Mouse (Mus musculus) MEL (cell line): ENCODE measurements around the gene Gm49721. TPM values are rescaled to one million over a fixed set of nuclear protein-coding genes. Genes with fewer than 3 reads are reported as not detected.
A peak's percentile ranks its signal among the peaks of the same experiment; 100 is the strongest.
"Not testable (repeated sequence)": the region's sequence is repeated elsewhere in the genome, so short reads cannot be mapped to it uniquely, and the experiment has no call there.

Experiments used
- DNase-seq: peaks from one replicate; pipeline ENCODE4 v3.0.0; 2011; ENCODE audit warnings: low read depth, low spot score
- H3K27ac ChIP-seq: 2 replicates; pipeline ENCODE4 v1.5.1; 2012; ENCODE audit warnings: low read depth, mild to moderate bottlenecking, control low read depth, low read length, moderate library complexity; ENCODE audit not compliant: control insufficient read depth
- H3K27me3 ChIP-seq, 2 experiments: fragments of 150-350 bp in 1 of 2; sonication (generic) in 1 of 2; 2 replicates each; pipeline ENCODE4 v1.6.1; 2012; ENCODE audit warnings: low read length in 2 of 2, mild to moderate bottlenecking in 2 of 2, improper control_type of control experiment in 1 of 2, moderate library complexity in 1 of 2; ENCODE audit not compliant: insufficient read depth in 2 of 2, control insufficient read depth in 1 of 2
- H3K36me3 ChIP-seq, 2 experiments: 2 replicates each; pipeline ENCODE4 v1.6.1; 2012 to 2014; ENCODE audit warnings: low read length in 2 of 2, improper control_type of control experiment in 1 of 2, inconsistent platforms in 1 of 2, mild to moderate bottlenecking in 1 of 2; ENCODE audit not compliant: insufficient read depth in 2 of 2, control insufficient read depth in 1 of 2
- H3K4me1 ChIP-seq, 2 experiments: fragments of 150-350 bp in 1 of 2; sonication (generic) in 1 of 2; 2 replicates each; pipeline ENCODE4 v1.6.1; 2012; ENCODE audit warnings: low read length in 2 of 2, improper control_type of control experiment in 1 of 2, mild to moderate bottlenecking in 1 of 2; ENCODE audit not compliant: insufficient read depth in 2 of 2, control insufficient read depth in 1 of 2
- H3K4me3 ChIP-seq, 2 experiments: fragments of 150-350 bp in 1 of 2; sonication (generic) in 1 of 2; 2 replicates each; pipeline ENCODE4 v1.5.1; 2012; ENCODE audit warnings: low read depth in 2 of 2, low read length in 2 of 2, mild to moderate bottlenecking in 2 of 2, moderate library complexity in 2 of 2, control low read depth in 1 of 2, improper control_type of control experiment in 1 of 2; ENCODE audit not compliant: control insufficient read depth in 1 of 2, insufficient read depth in 1 of 2
- H3K79me2 ChIP-seq: 2 replicates; pipeline ENCODE4 v1.6.1; 2012; ENCODE audit warnings: mild to moderate bottlenecking, low read length, moderate library complexity; ENCODE audit not compliant: control insufficient read depth, poor library complexity, insufficient read depth
- H3K9ac ChIP-seq: 2 replicates; pipeline ENCODE4 v1.6.1; 2012; ENCODE audit warnings: low read depth, mild to moderate bottlenecking, control low read depth, low read length, moderate library complexity; ENCODE audit not compliant: control insufficient read depth, poor library complexity, severe bottlenecking
- H3K9me3 ChIP-seq: fragments of 150-350 bp; sonication (generic); replicated peaks from 2 replicates; pipeline ENCODE4 v1.6.1; 2012; ENCODE audit warnings: mild to moderate bottlenecking, low read length, improper control_type of control experiment, moderate library complexity; ENCODE audit not compliant: insufficient read depth
- CTCF ChIP-seq, 3 experiments: IDR thresholded peaks in 2 of 3; conservative IDR thresholded peaks in 1 of 3; 2 replicates each; pipeline ENCODE4 v1.5.1; 2011 to 2012; ENCODE audit warnings: low read length in 3 of 3, low read depth in 2 of 3, mild to moderate bottlenecking in 2 of 3, improper control_type of control experiment in 1 of 3, inconsistent platforms in 1 of 3, mixed read lengths in 1 of 3, moderate library complexity in 1 of 3; ENCODE audit not compliant: control insufficient read depth in 1 of 3, insufficient read depth in 1 of 3, poor library complexity in 1 of 3, severe bottlenecking in 1 of 3
- RAD21 ChIP-seq: IDR thresholded peaks from 2 replicates; pipeline ENCODE4 v1.6.1; 2011; ENCODE audit warnings: mild to moderate bottlenecking, low read depth, low read length, improper control_type of control experiment
- SMC3 ChIP-seq: IDR thresholded peaks from 2 replicates; pipeline ENCODE4 v1.6.1; 2011; ENCODE audit warnings: low read depth, low read length, improper control_type of control experiment
- polyA plus RNA-seq, 2 experiments: library from polyadenylated mRNA; stranded (reverse) in 1 of 2; unstranded in 1 of 2; fragments of >175 nt in 1 of 2; fragments of >200 nt in 1 of 2; gene quantifications; 2 replicates each; pipeline versions ENCODE4 v1.2.1 to v1.2.4; 2012; ENCODE audit warnings: low replicate concordance in 2 of 2, low read depth in 1 of 2; ENCODE audit not compliant: insufficient read length in 2 of 2, insufficient read depth in 1 of 2, missing spikeins in 1 of 2
- total RNA-seq: library from RNA; depleted of rRNA; stranded (reverse); fragments of 300-350 nt; gene quantifications from 2 replicates; pipeline ENCODE4 v1.2.3, GENCODE M21; 2012

Gm49721 gene
- total and polyA plus RNA-seq, 3 experiments = not detected

DNA sequence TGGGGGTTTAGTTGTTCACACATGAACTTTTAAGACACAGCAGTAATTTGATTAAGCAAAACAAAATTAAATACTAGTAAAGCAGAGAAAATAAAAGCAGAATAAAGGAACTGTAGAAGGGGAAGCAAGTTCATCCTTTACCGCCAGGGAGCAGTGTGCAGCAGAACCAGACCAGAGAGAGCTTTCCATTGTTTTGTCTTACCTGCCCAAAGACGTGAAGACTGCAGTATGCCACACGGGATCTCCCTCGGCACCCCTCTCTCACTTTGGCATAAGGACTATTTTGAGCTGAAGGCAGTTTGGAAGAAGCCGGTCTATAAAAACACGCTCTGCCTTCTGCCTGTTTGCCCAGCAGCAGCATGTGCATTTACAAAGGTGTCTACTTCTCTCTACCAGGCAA, 13.3 kb upstream of the Gm49721 start:
- not testable (repeated sequence) for H3K79me2 ChIP-seq, H3K27me3 ChIP-seq, H3K4me1 ChIP-seq, H3K27ac ChIP-seq, H3K9ac ChIP-seq, H3K4me3 ChIP-seq, H3K9me3 ChIP-seq, H3K36me3 ChIP-seq
- TF ChIP-seq RAD21 (peak; percentile 10), CTCF (IDR thresholded peaks at IDR 0.05 in 2 of 3, conservative IDR thresholded peaks at IDR 0.05 in 1 of 3; ENCODE audit: control insufficient read depth in 1 of 3, insufficient read depth in 1 of 3, low read depth in 2 of 3, low read length in 3 of 3, poor library complexity in 1 of 3, severe bottlenecking in 1 of 3) (peak; percentile 26 to 38 (median 29); a peak in 4 of 6 replicates), SMC3 (peak; percentile 40)
- DNase-seq = peak; percentile 44

DNA sequence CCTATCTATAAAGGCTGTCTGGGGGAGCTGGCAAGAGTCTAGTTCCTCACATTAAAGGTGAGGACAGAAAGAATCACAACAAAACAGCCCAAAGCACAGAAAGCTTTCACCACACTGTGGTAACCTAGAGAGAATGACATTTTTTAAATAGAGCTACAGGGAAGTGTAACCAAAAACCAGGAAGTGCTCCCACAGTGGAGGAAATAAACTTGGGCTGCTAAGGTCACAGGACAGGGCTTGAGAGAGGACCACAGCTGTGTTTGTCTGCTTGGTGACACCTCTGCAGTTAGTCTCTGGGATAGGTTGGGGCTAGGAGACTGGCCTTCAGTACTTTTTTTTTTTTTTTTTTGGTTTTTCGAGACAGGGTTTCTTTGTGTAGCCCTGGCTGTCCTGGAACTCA, 11.0 kb upstream of the Gm49721 start:
- H3K9ac ChIP-seq, H3K9me3 ChIP-seq, H3K4me3 ChIP-seq, H3K27me3 ChIP-seq, H3K4me1 ChIP-seq, H3K79me2 ChIP-seq, H3K36me3 ChIP-seq, H3K27ac ChIP-seq, DNase-seq: not testable (repeated sequence)

GRCm38 (mm10) chr17:6970334-6970733, 8.4 kb upstream of the Gm49721 start, which contains the start of gene Rnaset2b:
Gene Rnaset2b, plus strand, starts transcription at chr17:6970634.
- not testable (repeated sequence) for H3K9ac ChIP-seq, H3K36me3 ChIP-seq, H3K4me3 ChIP-seq, H3K4me1 ChIP-seq, H3K79me2 ChIP-seq, DNase-seq, H3K27ac ChIP-seq, H3K9me3 ChIP-seq, H3K27me3 ChIP-seq

DNA sequence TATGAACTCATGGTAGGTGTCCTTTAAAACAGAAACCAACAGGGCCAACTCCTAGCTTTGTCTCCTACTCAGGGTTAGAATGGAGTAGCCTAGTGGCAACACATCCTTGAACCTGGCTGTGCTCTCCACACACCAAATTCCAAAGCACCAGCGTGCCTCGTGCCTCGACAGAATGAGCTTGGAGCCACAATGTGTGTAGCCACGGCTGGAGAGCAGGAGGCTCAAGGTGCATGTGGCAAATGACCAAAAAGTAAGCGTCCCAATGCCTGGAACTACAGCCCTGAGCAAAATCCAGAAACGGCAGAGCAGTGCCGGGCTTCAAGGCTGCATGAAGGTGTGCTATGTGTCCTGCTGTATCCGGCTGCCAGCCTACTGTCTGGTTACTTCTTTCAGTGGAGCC, 7.5 kb upstream of the Gm49721 start:
- not testable (repeated sequence) for H3K79me2 ChIP-seq, H3K27me3 ChIP-seq, DNase-seq, H3K4me1 ChIP-seq, H3K36me3 ChIP-seq, H3K9me3 ChIP-seq, H3K4me3 ChIP-seq, H3K9ac ChIP-seq, H3K27ac ChIP-seq

DNA sequence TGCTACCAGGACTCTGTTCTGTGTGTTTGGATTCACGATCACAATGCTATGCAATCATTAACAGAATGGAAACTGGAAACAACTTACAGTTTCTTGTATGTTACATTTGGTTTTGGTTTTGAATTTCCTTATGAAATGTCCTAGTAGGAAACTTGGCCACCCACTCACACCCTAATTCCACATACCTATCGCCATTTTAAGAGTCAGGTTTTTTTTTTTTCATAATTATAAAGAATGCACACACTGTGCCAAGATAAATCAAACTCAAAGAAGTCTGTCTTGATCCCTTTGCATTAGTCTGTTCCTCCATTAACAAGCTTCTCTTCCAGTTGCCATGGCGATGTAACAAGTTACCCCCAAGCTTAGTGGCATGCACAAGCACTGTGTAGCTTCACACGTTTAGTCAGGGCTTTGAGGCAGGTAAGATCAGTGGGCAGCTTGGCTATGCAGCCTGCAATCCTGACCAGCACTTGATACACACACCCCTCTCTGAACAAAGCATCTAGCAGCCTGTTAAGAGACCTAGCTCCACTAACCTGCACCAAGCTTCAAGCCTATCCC, 5.8 kb upstream of the Gm49721 start:
- H3K36me3 ChIP-seq, H3K79me2 ChIP-seq, H3K4me3 ChIP-seq, DNase-seq, H3K4me1 ChIP-seq, H3K9ac ChIP-seq, H3K27me3 ChIP-seq, H3K27ac ChIP-seq, H3K9me3 ChIP-seq: not testable (repeated sequence)

DNA sequence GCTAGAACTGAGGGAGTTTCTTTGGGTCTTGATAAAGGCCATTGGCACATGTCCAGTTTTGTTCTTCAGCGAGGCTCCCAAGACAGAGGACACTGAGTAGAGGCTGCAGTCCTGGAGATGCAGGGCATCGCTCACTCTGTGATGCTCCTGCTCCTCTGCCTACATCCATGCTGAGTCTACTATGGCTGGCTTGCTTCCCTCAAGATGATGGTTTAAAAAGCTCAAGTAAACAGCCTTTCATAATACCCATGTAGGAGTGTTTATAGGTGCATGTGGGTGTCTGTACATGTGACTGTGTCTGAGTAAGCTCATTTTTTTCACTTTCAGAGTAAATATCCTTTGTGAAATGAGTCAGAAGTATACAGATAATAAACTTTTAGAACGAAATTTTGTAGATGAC, 3.7 kb upstream of the Gm49721 start:
- not testable (repeated sequence) for H3K4me1 ChIP-seq, H3K9me3 ChIP-seq, H3K36me3 ChIP-seq, H3K27ac ChIP-seq, H3K27me3 ChIP-seq, H3K79me2 ChIP-seq, H3K4me3 ChIP-seq, H3K9ac ChIP-seq, DNase-seq

DNA sequence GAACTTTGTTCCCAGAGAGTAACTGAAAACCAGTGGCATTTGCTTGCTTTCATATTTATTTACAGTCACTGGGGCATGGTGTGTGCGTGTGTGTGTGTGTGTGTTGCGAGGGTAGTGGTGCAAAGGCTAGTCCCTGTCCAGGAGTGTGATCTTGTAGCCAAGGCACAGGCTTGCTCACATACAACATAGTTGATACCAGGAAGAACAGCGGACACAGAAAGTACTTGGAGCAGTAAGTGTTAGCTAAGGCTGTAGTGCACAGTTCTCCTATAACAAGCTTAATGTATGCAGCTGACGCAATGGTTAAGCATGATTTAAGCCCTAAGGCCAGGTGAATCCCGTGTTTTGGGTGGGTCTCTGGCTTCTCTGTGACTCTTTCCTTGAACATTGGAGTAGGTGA, 676 bp downstream of the Gm49721 start:
- H3K79me2 ChIP-seq, H3K9me3 ChIP-seq, H3K9ac ChIP-seq, H3K4me1 ChIP-seq, H3K36me3 ChIP-seq, H3K27ac ChIP-seq, H3K27me3 ChIP-seq, DNase-seq: not testable (repeated sequence)
- peak overlapping the region; percentile 61 to 71; a peak in 2 of 4 replicates for H3K4me3 ChIP-seq
